Comparison of ENCODE assay signal across 9 mouse cellular contexts in genomic region chr13:112986451-112986950, GRCm38 (mm10). TPM values are rescaled to one million over a fixed set of nuclear protein-coding genes. Genes with fewer than 3 reads are reported as not detected.
DNase-seq lines count a peak whose midpoint lies in the region; ATAC-seq lines count a peak whose summit lies in the region.
"Had no signal": no experiment of that assay in that cellular context is flagged by ENCODE, and none has a peak within 500 bp of the region (broad histone marks: within the 10 kb centered on the region; RNA-seq: fewer than 3 reads in every experiment).

No protein-coding gene starts in this region.

- WGBS in heart, embryonic 11.5 days (ENCODE audit: insufficient replicate concordance) = under 1% methylated on average over 17 of the region's 17 CpGs
- WGBS in limb, embryonic 13.5 days = under 1% methylated on average over 17 of the region's 17 CpGs
- WGBS in stomach, embryonic 15.5 days = 2% methylated on average over 17 of the region's 17 CpGs

- DNase-seq in heart, postnatal 25 days (ENCODE audit: low spot score) = no peak
- DNase-seq in thymus, postnatal 0 days (ENCODE audit: low spot score) = peak; percentile 23
- DNase-seq in thymus, adult 18-20 months = no peak
- DNase-seq in spleen, postnatal 36 days (ENCODE audit: low spot score in 2 of 2) = no peak
- no peak for DNase-seq in cerebellum, adult 9-11 months
- DNase-seq: adrenal gland, postnatal 25 days had no signal

- H3K4me1 ChIP-seq in heart, embryonic 11.5 days (ENCODE audit: control insufficient read depth, insufficient read depth, low read length) = peaks cover 21% of the 10 kb centered on the region
- H3K4me1 ChIP-seq in limb, embryonic 13.5 days = peaks cover 46% of the 10 kb centered on the region
- H3K4me1 ChIP-seq in stomach, embryonic 15.5 days = peaks cover 31% of the 10 kb centered on the region

- H3K36me3 ChIP-seq in heart, embryonic 11.5 days (ENCODE audit: control insufficient read depth, insufficient read depth, low read length) = no peaks in the 10 kb centered on the region
- no peaks in the 10 kb centered on the region for H3K36me3 ChIP-seq in limb, embryonic 13.5 days
- no peaks in the 10 kb centered on the region for H3K36me3 ChIP-seq in stomach, embryonic 15.5 days

- no peak overlapping the region for H3K9ac ChIP-seq in heart, embryonic 11.5 days (ENCODE audit: low read depth, low read length)
- no peak overlapping the region for H3K9ac ChIP-seq in limb, embryonic 13.5 days
- H3K9ac ChIP-seq in stomach, embryonic 15.5 days = no peak overlapping the region

- H3K4me2 ChIP-seq in heart, embryonic 11.5 days = peak overlapping the region; percentile 99
- peak overlapping the region; percentile 94 for H3K4me2 ChIP-seq in limb, embryonic 13.5 days (replicated peaks)
- H3K4me2 ChIP-seq in stomach, embryonic 15.5 days = peak overlapping the region; percentile 99

- intact Hi-C loops in heart, postnatal 25 days (cut with DNase I) = loop anchor here (5.0 kb wide), 1 partner anchor 46 kb away; no protein-coding TSS in a partner anchor

- no peak for ATAC-seq in heart, embryonic 11.5 days (replicated peaks; ENCODE audit: insufficient number of reproducible peaks, low FRiP score, low TSS enrichment)
- no peak for ATAC-seq in limb, embryonic 13.5 days (ENCODE audit: low FRiP score, low read depth)
- no peak for ATAC-seq in stomach, embryonic 15.5 days (ENCODE audit: insufficient read depth, low FRiP score, low read depth)

- no peak overlapping the region for H3K27ac ChIP-seq in heart, embryonic 11.5 days (ENCODE audit: low read depth, low read length)
- no peak overlapping the region for H3K27ac ChIP-seq in limb, embryonic 13.5 days
- H3K27ac ChIP-seq in stomach, embryonic 15.5 days = no peak overlapping the region

- H3K27me3 ChIP-seq in heart, embryonic 11.5 days (ENCODE audit: control insufficient read depth, insufficient read depth, low read length) = peaks cover 71% of the 10 kb centered on the region
- H3K27me3 ChIP-seq in limb, embryonic 13.5 days = peaks cover 69% of the 10 kb centered on the region
- peaks cover 63% of the 10 kb centered on the region for H3K27me3 ChIP-seq in stomach, embryonic 15.5 days (replicated peaks)

- peak overlapping the region; percentile 58 for H3K4me3 ChIP-seq in heart, embryonic 11.5 days (ENCODE audit: low read depth, low read length)
- H3K4me3 ChIP-seq in limb, embryonic 13.5 days = peak overlapping the region; percentile 56
- H3K4me3 ChIP-seq in stomach, embryonic 15.5 days (replicated peaks) = peak overlapping the region; percentile 51

- no peaks in the 10 kb centered on the region for H3K9me3 ChIP-seq in heart, embryonic 11.5 days (replicated peaks; ENCODE audit: control insufficient read depth, low read length)
- no peaks in the 10 kb centered on the region for H3K9me3 ChIP-seq in limb, embryonic 13.5 days
- no peaks in the 10 kb centered on the region for H3K9me3 ChIP-seq in stomach, embryonic 15.5 days

RNA-seq across cellular contexts. Expression of gene Ccno, which starts 1.1 kb away (rescaled TPM):
- polyA plus RNA-seq in heart, embryonic 11.5 days (2014; fragmentation: Nextera tagmentation; extraction: Ambion mirVana) = 0.13 and 0.18 TPM in 2 replicates
- total RNA-seq in heart, postnatal 25 days (2021) = under 1 TPM in 1 of 2 experiments, not detected in 1; 0.26 TPM
- polyA plus RNA-seq in thymus, postnatal 0 days (2015; fragmentation: Nextera tagmentation; extraction: Ambion mirVana) = 1.2 TPM in 2 replicates
- polyA plus RNA-seq in limb, embryonic 13.5 days (2015; fragmentation: Nextera tagmentation; extraction: Ambion mirVana) = 0.23 and 0.29 TPM in 2 replicates
- polyA plus RNA-seq in stomach, embryonic 15.5 days (2015; fragmentation: Nextera tagmentation; extraction: Ambion mirVana) = 0.50 and 0.67 TPM in 2 replicates

RNA-seq across cellular contexts. Expression of gene Mcidas, which starts 7.1 kb away (rescaled TPM):
- polyA plus RNA-seq in heart, embryonic 11.5 days (2014; fragmentation: Nextera tagmentation; extraction: Ambion mirVana) = not detected in 2 replicates
- not detected for total RNA-seq in heart, postnatal 25 days (2021)
- 0.20 and 0.28 TPM in 2 replicates for polyA plus RNA-seq in thymus, postnatal 0 days (2015; fragmentation: Nextera tagmentation; extraction: Ambion mirVana)
- polyA plus RNA-seq in limb, embryonic 13.5 days (2015; fragmentation: Nextera tagmentation; extraction: Ambion mirVana) = not detected in 2 replicates
- polyA plus RNA-seq in stomach, embryonic 15.5 days (2015; fragmentation: Nextera tagmentation; extraction: Ambion mirVana) = 0.21 and 0.35 TPM in 2 replicates
- total RNA-seq: adrenal gland, postnatal 25 days had no signal

RNA-seq across cellular contexts. Expression of gene Cdc20b, which starts 48.4 kb away (rescaled TPM):
- polyA plus RNA-seq in heart, embryonic 11.5 days (2014; fragmentation: Nextera tagmentation; extraction: Ambion mirVana) = 0.14 TPM in 1 of 2 replicates, not detected in the other
- not detected for total RNA-seq in heart, postnatal 25 days (2021)
- 0.21 and 0.22 TPM in 2 replicates for polyA plus RNA-seq in thymus, postnatal 0 days (2015; fragmentation: Nextera tagmentation; extraction: Ambion mirVana)
- not detected in 2 replicates for polyA plus RNA-seq in limb, embryonic 13.5 days (2015; fragmentation: Nextera tagmentation; extraction: Ambion mirVana)
- polyA plus RNA-seq in stomach, embryonic 15.5 days (2015; fragmentation: Nextera tagmentation; extraction: Ambion mirVana) = not detected in 2 replicates
- total RNA-seq: adrenal gland, postnatal 25 days had no signal

RNA-seq across cellular contexts. Expression of gene Dhx29, which starts 59.2 kb away (rescaled TPM):
- polyA plus RNA-seq in heart, embryonic 11.5 days (2014; fragmentation: Nextera tagmentation; extraction: Ambion mirVana) = 15.5 TPM in 2 replicates
- 10 to 100 TPM; 13.1 to 13.2 TPM for total RNA-seq in heart, postnatal 25 days (2021)
- polyA plus RNA-seq in thymus, postnatal 0 days (2015; fragmentation: Nextera tagmentation; extraction: Ambion mirVana) = 29.3 and 30.7 TPM in 2 replicates
- polyA plus RNA-seq in limb, embryonic 13.5 days (2015; fragmentation: Nextera tagmentation; extraction: Ambion mirVana) = 31.3 and 34.5 TPM in 2 replicates
- polyA plus RNA-seq in stomach, embryonic 15.5 days (2015; fragmentation: Nextera tagmentation; extraction: Ambion mirVana) = 23.5 and 24.2 TPM in 2 replicates

RNA-seq across cellular contexts. Expression of gene Mtrex, which starts 59.3 kb away (rescaled TPM):
- 55.7 and 63.1 TPM in 2 replicates for polyA plus RNA-seq in heart, embryonic 11.5 days (2014; fragmentation: Nextera tagmentation; extraction: Ambion mirVana)
- total RNA-seq in heart, postnatal 25 days (2021) = 10 to 100 TPM; 26.0 to 26.5 TPM
- polyA plus RNA-seq in thymus, postnatal 0 days (2015; fragmentation: Nextera tagmentation; extraction: Ambion mirVana) = 54.6 and 56.2 TPM in 2 replicates
- polyA plus RNA-seq in limb, embryonic 13.5 days (2015; fragmentation: Nextera tagmentation; extraction: Ambion mirVana) = 71.6 and 77.8 TPM in 2 replicates
- 55.7 and 63.3 TPM in 2 replicates for polyA plus RNA-seq in stomach, embryonic 15.5 days (2015; fragmentation: Nextera tagmentation; extraction: Ambion mirVana)
